Mouse (Mus musculus) forebrain, embryonic 16.5 days (tissue): Measurements from ENCODE around the gene Stkld1. TPM values are rescaled to one million over a fixed set of nuclear protein-coding genes. Genes with fewer than 3 reads are reported as not detected.

Experiments
- ATAC-seq: fragments of 200-750 bp; cut with Nextera tagmentation; 2 replicates; pipeline ENCODE4 v1.8.0; 2017; ENCODE audit warnings: mild to moderate bottlenecking, moderate library complexity
- H3K27ac ChIP-seq: fragments of 300-500 bp; sonication (generic); 2 replicates; pipeline ENCODE4 v1.5.1; 2014; ENCODE audit warnings: low read length, control low read depth
- H3K27me3 ChIP-seq: fragments of 300-500 bp; sonication (generic); replicated peaks from 2 replicates; pipeline ENCODE4 v1.6.1; 2014; ENCODE audit warnings: low read length; ENCODE audit not compliant: control insufficient read depth, insufficient read depth
- H3K36me3 ChIP-seq: fragments of 300-500 bp; sonication (generic); 2 replicates; pipeline ENCODE4 v1.6.1; 2014; ENCODE audit not compliant: control insufficient read depth, insufficient read depth
- H3K4me1 ChIP-seq: fragments of 300-500 bp; sonication (generic); replicated peaks from 2 replicates; pipeline ENCODE4 v1.6.1; 2014; ENCODE audit warnings: low read length; ENCODE audit not compliant: control insufficient read depth, insufficient read depth
- H3K4me2 ChIP-seq: fragments of 300-500 bp; sonication (generic); 2 replicates; pipeline ENCODE4 v1.6.1; 2014; ENCODE audit warnings: mild to moderate bottlenecking, low read length, control low read depth
- H3K4me3 ChIP-seq: fragments of 300-500 bp; sonication (generic); replicated peaks from 2 replicates; pipeline ENCODE4 v1.5.1; 2014; ENCODE audit warnings: mild to moderate bottlenecking, low read length, control low read depth
- H3K9ac ChIP-seq: fragments of 300-500 bp; sonication (generic); replicated peaks from 2 replicates; pipeline ENCODE4 v1.6.1; 2014; ENCODE audit warnings: low read depth, low read length, control low read depth
- H3K9me3 ChIP-seq: fragments of 300-500 bp; sonication (generic); 2 replicates; pipeline ENCODE4 v1.6.1; 2016; ENCODE audit warnings: low read length; ENCODE audit not compliant: control insufficient read depth
- WGBS: fragments of 180-500 bp; shearing (Covaris S2); extraction: QIAGEN DNeasy Blood & Tissue Kit; methylation state at CpG from one replicate; pipeline ENCODE4 v1.1.7; 2014; 5-methylcytosine and 5-hydroxymethylcytosine counted together
- polyA plus RNA-seq: library from polyadenylated mRNA; unstranded; fragments of >200 nt; fragmentation: Nextera tagmentation; extraction: Ambion mirVana; gene quantifications from 2 replicates; pipeline ENCODE4 v1.2.1, GENCODE M21; 2015

Stkld1 gene
- polyA plus RNA-seq, 1 experiment from 2014 or later, result not detected

DNA sequence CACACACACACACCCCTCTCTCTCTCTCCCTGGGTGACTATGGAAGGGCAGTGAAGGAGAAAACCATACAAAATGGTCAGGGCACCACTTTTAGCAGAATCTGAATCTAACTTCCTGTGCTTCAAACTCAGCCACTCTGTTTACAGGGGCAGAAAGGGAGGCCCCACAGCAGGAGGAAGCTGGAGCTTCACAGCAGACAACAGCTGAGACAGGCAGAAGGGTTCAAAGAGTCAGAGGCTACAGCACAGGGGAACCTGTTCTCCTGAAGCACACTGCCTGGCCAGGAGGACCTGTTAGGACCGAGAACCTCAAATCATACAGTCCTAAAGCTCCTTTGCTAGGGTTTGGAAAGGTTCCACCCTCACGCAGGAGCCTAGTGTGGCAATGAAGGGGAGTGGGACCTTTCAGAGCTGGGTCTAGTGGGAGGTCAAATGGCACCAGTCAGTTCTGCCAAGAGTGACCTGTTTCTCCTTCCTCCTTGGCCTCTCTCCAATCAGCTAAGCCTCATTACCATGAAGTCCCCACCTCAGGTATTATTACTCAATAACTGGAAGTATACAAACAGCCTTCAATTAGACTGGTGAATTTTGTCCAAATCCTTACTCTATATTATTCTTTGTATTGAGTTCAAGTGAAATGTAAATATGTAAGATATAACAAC is 21.0 kb downstream of the Stkld1 start:
- peaks cover 37% of the 10 kb centered on the region for H3K36me3 ChIP-seq
- no peaks in the 10 kb centered on the region for H3K9me3 ChIP-seq
- no peak overlapping the region for H3K9ac ChIP-seq
- H3K4me2 ChIP-seq, result no peak overlapping the region
- no peak for ATAC-seq
- H3K4me1 ChIP-seq, result no peaks in the 10 kb centered on the region
- no peaks in the 10 kb centered on the region for H3K27me3 ChIP-seq
- no peak overlapping the region for H3K4me3 ChIP-seq
- H3K27ac ChIP-seq, result no peak overlapping the region
- WGBS, result 89% methylated on average over 2 of the region's 2 CpGs

DNA sequence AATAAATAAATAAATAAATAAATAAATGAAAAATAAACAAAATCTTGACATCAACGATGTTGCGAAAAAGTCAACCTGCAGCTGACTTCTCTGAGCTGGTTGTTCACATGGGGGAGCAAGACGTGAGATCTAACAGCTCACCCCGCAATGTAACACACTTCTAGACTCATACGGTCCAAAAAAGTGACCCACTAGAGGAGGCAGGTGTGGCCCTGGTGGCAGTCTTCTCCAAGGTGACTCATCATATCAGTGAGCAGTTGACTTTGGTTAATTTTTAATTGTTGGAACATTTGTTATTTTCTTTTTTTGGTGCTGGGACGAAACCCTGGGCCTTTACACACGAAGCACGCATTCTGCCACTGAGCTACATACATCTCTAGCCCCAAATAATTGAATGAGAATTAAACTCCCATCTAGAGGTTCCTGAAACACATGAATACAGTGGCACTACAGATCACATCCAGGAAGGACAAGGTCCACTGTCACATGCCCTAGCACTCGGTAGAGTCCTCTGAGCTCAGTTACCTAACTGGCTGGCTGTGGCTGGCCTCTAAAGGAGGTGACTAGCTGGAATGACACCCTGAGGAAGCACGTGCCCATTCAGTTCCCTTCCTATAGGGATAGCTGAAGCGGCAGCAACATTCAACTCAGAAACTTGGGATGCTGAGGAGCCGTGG is 23.1 kb downstream of the Stkld1 start:
- H3K27ac ChIP-seq, result no peak overlapping the region
- H3K36me3 ChIP-seq, result peaks cover 34% of the 10 kb centered on the region
- H3K9me3 ChIP-seq, result no peaks in the 10 kb centered on the region
- no peaks in the 10 kb centered on the region for H3K27me3 ChIP-seq
- WGBS, result 95% methylated on average over 12 of the region's 12 CpGs
- H3K4me2 ChIP-seq, result no peak overlapping the region
- H3K9ac ChIP-seq, result no peak overlapping the region
- peaks cover 7% of the 10 kb centered on the region for H3K4me1 ChIP-seq
- no peak overlapping the region for H3K4me3 ChIP-seq
- no peak for ATAC-seq

DNA sequence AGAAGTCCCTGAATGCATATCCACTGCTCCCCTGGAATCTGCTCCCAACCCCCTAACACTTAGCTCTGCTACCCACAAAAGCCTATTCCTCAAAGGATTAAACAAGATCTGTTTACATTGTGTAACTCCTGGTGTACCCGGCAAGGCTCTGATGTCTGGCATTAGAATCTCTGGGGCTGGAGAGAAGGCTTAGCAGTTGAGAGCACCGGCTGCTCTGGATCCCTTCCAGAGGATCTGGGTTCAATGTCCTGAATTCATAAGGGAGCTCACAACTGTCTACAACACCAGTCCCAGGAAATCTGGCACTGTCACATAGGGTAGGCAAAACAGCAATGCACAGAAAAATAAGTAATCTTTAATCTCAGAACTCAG is 23.6 kb downstream of the Stkld1 start:
- Histone ChIP-seq H3K4me1 (peaks cover 11% of the 10 kb centered on the region), H3K9ac (no peak overlapping the region), H3K4me2 (no peak overlapping the region), H3K4me3 (no peak overlapping the region), H3K9me3 (no peaks in the 10 kb centered on the region), H3K27me3 (no peaks in the 10 kb centered on the region), H3K27ac (no peak overlapping the region), H3K36me3 (peaks cover 34% of the 10 kb centered on the region)
- 84% methylated on average over 2 of the region's 2 CpGs for WGBS
- ATAC-seq, result no peak

DNA sequence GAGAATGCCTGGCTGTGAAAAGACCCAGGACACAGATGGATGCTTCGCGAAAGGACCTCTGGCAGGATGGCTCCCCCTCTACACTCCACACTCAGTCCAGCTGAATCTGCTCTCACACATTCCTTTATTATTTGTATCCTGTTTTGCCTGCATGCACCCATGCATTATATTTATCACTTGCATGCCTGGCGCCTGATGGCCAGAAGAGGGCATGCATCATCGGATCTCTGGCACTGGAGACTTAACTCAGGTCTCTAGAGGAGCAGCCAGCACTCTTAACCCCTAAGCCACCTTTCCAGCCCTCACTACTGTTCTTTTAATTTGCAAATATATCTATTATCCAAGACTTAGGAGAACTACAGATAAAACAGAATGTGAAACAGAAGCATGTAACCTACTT is 26.9 kb downstream of the Stkld1 start:
- peaks cover 23% of the 10 kb centered on the region for H3K36me3 ChIP-seq
- H3K4me2 ChIP-seq, result no peak overlapping the region
- no peak overlapping the region for H3K4me3 ChIP-seq
- H3K27me3 ChIP-seq, result no peaks in the 10 kb centered on the region
- 78% methylated on average over 4 of the region's 4 CpGs for WGBS
- H3K9ac ChIP-seq, result no peak overlapping the region
- no peak for ATAC-seq
- H3K9me3 ChIP-seq, result no peaks in the 10 kb centered on the region
- peaks cover 27% of the 10 kb centered on the region for H3K4me1 ChIP-seq
- H3K27ac ChIP-seq, result no peak overlapping the region

DNA sequence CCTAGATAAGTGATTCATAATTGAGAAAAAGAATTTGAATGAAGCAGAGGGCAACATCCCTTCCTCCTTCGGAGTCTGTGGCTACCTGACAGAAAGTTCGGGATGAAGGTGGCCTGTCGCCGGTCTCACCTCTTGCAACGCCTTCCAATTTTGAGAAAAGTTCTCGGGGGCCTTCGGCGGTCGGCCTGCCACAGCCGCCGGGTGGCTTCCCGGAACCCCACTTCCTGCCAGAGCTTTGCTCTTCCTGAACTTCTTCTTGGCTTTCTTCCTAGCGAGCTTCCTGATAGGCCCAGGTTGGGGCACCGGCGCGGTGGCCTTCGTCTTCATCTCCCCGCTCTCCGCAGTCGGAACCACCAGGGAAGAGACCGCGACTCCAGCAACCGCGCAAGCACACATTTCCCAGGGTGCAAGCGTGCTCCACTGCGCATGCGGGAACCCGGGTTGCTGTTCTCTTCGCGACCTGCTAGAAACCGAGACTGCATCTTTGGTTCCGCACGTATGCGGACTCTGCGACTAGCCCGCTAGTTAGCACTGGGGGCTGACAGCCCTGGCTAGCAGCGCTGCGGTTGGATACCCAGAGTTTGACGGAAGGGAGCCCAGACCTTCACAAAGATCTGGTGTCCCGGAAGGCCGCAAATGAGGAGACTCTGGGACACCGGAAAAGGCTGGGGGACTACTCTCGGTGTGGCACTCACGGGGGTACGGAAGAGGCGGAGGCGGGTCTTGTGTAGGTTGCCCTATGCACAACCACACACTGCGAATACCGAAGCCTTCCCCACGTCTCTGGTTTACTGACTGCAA is 30.3 kb downstream of the Stkld1 start, which contains the start of gene Rexo4:
Gene Rexo4 (minus strand): TSS at position 464 of the 801 bp plus-strand sequence.
- Histone ChIP-seq H3K36me3 (no peaks in the 10 kb centered on the region), H3K4me1 (peaks cover 27% of the 10 kb centered on the region), H3K4me3 (peak within 1 kb of the TSS; percentile 77), H3K27ac (peak within 1 kb of the TSS; percentile 91), H3K4me2 (peak within 1 kb of the TSS; percentile 94), H3K27me3 (no peaks in the 10 kb centered on the region), H3K9me3 (no peaks in the 10 kb centered on the region), H3K9ac (peak within 1 kb of the TSS; percentile 74)
- ATAC-seq, result peak; percentile 99
- under 1% methylated on average over 50 of the region's 50 CpGs for WGBS

DNA sequence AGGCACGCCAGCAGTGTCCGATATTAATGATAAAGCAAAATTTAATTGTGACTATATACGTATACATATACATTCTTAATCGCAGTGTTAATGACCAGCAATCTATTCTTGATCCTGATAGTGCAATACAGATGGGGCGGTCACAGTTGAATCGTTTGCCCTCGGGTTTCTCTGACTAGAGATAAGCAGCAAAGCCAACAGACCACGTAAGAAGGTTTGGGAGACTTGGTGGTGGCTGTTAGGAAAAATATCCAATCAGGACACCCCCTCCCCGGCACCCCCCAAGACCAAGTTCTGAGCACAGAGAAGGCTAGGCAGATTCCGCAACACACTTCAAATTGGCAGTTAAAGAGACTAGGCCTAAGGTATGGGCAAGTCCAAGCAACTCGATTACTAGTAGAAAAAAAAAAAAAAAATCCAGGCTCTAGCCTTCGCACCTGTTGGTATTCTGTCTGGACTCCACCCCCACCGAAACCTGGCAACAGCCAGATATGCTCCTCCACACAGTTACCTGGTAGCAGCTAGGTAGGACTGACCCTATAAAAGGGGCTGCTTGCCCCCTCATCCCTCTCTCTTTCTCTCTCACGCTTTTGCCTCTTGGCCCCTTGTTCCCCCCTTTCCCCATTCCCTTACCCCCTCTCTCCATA is 31.0 kb downstream of the Stkld1 start:
- Histone ChIP-seq H3K4me3 (peak overlapping the region; percentile 77), H3K27ac (peak overlapping the region; percentile 91), H3K27me3 (no peaks in the 10 kb centered on the region), H3K36me3 (no peaks in the 10 kb centered on the region), H3K9ac (peak overlapping the region; percentile 74), H3K4me1 (peaks cover 27% of the 10 kb centered on the region), H3K4me2 (peak overlapping the region; percentile 94), H3K9me3 (no peaks in the 10 kb centered on the region)
- no peak for ATAC-seq
- 16% methylated on average over 14 of the region's 14 CpGs for WGBS

DNA sequence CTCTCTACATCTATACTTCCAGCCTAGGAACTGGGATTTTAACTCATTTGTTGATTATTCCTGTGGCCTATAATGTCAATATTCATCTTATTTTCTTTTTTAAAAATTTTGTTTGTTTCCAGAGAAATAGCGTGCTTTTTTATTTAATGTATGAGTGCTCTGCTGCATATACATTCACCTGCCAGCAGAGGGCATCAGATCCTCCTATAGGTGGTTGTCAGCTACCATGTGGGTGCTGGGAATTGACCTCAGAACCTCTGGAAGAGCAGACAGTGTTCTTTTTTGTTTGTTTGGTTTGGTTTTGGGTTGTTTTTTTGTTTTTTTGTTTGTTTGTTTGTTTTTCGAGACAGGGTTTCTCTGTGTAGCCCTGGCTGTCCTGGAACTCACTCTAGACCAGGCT is 33.4 kb downstream of the Stkld1 start:
- Histone ChIP-seq H3K27ac (no peak overlapping the region), H3K4me3 (no peak overlapping the region), H3K9ac (no peak overlapping the region), H3K9me3 (no peaks in the 10 kb centered on the region), H3K36me3 (no peaks in the 10 kb centered on the region), H3K4me1 (peaks cover 16% of the 10 kb centered on the region), H3K27me3 (no peaks in the 10 kb centered on the region), H3K4me2 (no peak overlapping the region)
- 76% methylated on average over 2 of the region's 2 CpGs for WGBS
- ATAC-seq, result no peak

DNA sequence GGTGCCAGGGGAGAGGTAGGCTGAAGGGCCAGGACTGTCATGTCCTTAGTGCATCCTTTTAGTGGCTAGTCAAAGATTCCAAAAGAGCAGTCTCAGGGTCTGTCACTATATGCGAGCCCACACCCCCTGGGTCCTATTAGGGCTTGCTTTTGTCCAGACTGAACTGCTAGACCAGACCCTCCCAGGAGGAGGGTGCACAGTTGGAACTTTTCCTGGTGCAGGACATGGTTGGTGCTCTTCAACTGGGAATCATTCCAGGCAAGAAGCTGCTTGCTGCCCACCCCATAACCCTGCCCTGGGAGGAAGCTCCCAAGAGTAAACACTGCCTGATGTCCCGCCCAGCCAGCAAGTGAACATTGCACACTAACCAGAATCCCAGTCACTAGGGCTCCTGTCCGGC is 39.3 kb downstream of the Stkld1 start, which contains the start of gene Adamts13:
Gene Adamts13 (plus strand): TSS at position 301 of the 400 bp plus-strand sequence.
- Histone ChIP-seq H3K9ac (no peak within 1 kb of the TSS), H3K27ac (no peak within 1 kb of the TSS), H3K4me2 (no peak within 1 kb of the TSS), H3K36me3 (no peaks in the 10 kb centered on the region), H3K4me1 (no peaks in the 10 kb centered on the region), H3K9me3 (no peaks in the 10 kb centered on the region), H3K27me3 (no peaks in the 10 kb centered on the region), H3K4me3 (no peak within 1 kb of the TSS)
- WGBS, result 75% methylated on average over 3 of the region's 3 CpGs
- no peak for ATAC-seq

DNA sequence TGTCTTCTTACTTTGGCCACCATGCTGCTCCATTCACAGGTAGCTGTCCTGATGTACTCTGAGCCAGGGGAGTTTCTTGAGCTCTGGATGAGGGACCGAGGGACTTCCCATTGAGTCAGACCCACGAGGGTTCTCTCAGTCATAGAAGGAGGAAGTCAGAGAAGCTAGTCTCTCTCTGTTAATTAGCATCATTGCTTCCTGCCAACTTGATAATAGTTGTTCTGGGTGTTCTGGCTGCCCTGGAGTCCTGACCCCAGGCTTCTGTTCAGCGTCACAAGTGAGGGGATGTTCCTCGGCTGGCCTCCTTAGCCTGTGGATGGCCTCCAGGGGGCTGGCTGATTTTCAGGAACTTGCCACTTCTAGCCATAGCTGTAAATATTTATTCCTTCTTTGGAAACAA is 40.1 kb downstream of the Stkld1 start:
- no peaks in the 10 kb centered on the region for H3K27me3 ChIP-seq
- H3K9me3 ChIP-seq, result no peaks in the 10 kb centered on the region
- no peak overlapping the region for H3K9ac ChIP-seq
- 60% methylated on average over 4 of the region's 4 CpGs for WGBS
- no peak overlapping the region for H3K4me3 ChIP-seq
- ATAC-seq, result no peak
- no peak overlapping the region for H3K4me2 ChIP-seq
- no peaks in the 10 kb centered on the region for H3K36me3 ChIP-seq
- H3K4me1 ChIP-seq, result no peaks in the 10 kb centered on the region
- H3K27ac ChIP-seq, result no peak overlapping the region
